ENCODE assay signal across 12 mouse cellular contexts in the genomic region with DNA sequence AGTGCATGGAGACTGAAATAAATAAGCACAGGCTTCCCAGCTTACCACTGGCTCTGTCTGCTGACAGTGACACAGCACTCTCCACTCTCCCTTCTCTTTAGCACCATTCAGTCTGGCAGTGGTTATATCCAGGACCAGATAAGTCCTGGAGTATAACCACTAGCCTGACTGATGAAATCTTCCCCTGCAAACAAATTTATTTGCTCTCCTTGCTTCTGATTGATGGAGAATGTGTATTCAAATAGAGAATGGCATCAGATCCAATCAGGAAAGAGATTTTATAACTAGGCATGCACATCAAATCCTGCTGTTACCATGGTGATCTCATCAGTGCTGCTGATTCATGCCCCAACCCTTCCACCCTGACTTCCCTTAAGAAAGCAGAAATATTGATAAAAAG.
DNase-seq lines count a peak whose midpoint lies in the region; ATAC-seq and TF ChIP-seq lines count a peak whose summit lies in the region.
"Had no signal": no experiment of that assay in that cellular context is flagged by ENCODE, and none has a peak within 500 bp of the region (broad histone marks: within the 10 kb centered on the region; RNA-seq: fewer than 3 reads in every experiment).

No protein-coding gene starts in this region.

- ATAC-seq in hindbrain, embryonic 12.5 days (ENCODE audit: low FRiP score) = 0 out of 2 replicates have a peak, but pooled peaks have one; percentile 48
- no peak for ATAC-seq in hindbrain, embryonic 16.5 days

- H3K36me3 ChIP-seq in hindbrain, embryonic 12.5 days = no peaks in the 10 kb centered on the region
- H3K36me3 ChIP-seq in hindbrain, embryonic 16.5 days (ENCODE audit: control insufficient read depth, insufficient read depth, low read length) = no peaks in the 10 kb centered on the region

- H3K9me3 ChIP-seq in hindbrain, embryonic 12.5 days (replicated peaks) = 0 out of 2 replicates have a peak, but pooled peaks cover 2% of the 10 kb centered on the region
- H3K9me3 ChIP-seq in hindbrain, embryonic 16.5 days (ENCODE audit: control insufficient read depth, low read length) = no peaks in the 10 kb centered on the region

- H3K27ac ChIP-seq in hindbrain, embryonic 12.5 days = no peak overlapping the region
- H3K27ac ChIP-seq in hindbrain, embryonic 16.5 days (ENCODE audit: low read depth, low read length) = no peak overlapping the region

- TF ChIP-seq POLR2A in brain, embryonic 14.5 days (IDR thresholded peaks at IDR 0.05; ENCODE audit: borderline replicate concordance, extremely low read depth, insufficient read depth, insufficient read length, poor library complexity, severe bottlenecking) = no peak

- no peak overlapping the region for H3K4me2 ChIP-seq in hindbrain, embryonic 12.5 days (replicated peaks)
- H3K4me2 ChIP-seq in hindbrain, embryonic 16.5 days (ENCODE audit: low read length) = no peak overlapping the region
- H3K4me2 ChIP-seq: lung, embryonic 14.5 days had no signal

- H3K27me3 ChIP-seq in hindbrain, embryonic 12.5 days = no peaks in the 10 kb centered on the region
- H3K27me3 ChIP-seq in hindbrain, embryonic 16.5 days (replicated peaks; ENCODE audit: control insufficient read depth, insufficient read depth, low read length) = no peaks in the 10 kb centered on the region

- no peak overlapping the region for H3K9ac ChIP-seq in hindbrain, embryonic 12.5 days
- no peak overlapping the region for H3K9ac ChIP-seq in hindbrain, embryonic 16.5 days (ENCODE audit: low read depth, low read length)
- H3K9ac ChIP-seq: lung, embryonic 14.5 days had no signal

- H3K4me1 ChIP-seq in hindbrain, embryonic 12.5 days = no peaks in the 10 kb centered on the region
- H3K4me1 ChIP-seq in hindbrain, embryonic 16.5 days (ENCODE audit: control insufficient read depth, insufficient read depth, low read depth, low read length) = no peaks in the 10 kb centered on the region

- DNase-seq in 3T3-L1 (ENCODE audit: low read depth, low spot score) = peak; percentile 68
- peak; percentile 62 for DNase-seq in brain, embryonic 14.5 days (ENCODE audit: low read depth)
- peak; percentile 59 for DNase-seq in layer of hippocampus, adult 9-11 months
- DNase-seq in adrenal gland, adult 18-20 months (ENCODE audit: low spot score in 2 of 2) = no peak
- DNase-seq in ovary, adult 18-20 months (ENCODE audit: low spot score) = no peak
- DNase-seq in kidney, adult 11 months = no peak
- DNase-seq: adrenal gland, postnatal 25 days; cerebellum, adult 2 months; kidney, postnatal 25 days; lung, embryonic 14.5 days had no signal

- no peak overlapping the region for H3K4me3 ChIP-seq in hindbrain, embryonic 12.5 days
- H3K4me3 ChIP-seq in hindbrain, embryonic 16.5 days (ENCODE audit: low read length) = no peak overlapping the region

- TF ChIP-seq CTCF in brain, embryonic 14.5 days (IDR thresholded peaks at IDR 0.05; ENCODE audit: borderline replicate concordance, extremely low read depth, insufficient read depth, insufficient read length) = no peak

Comparison
In these comparisons a context has a peak if more than half of its experiments do, and no peak if none do; other contexts are left out.
1. DNase-seq: peak in 3T3-L1 (single experiment), brain, embryonic 14.5 days (single experiment) and layer of hippocampus, adult 9-11 months (single experiment); none in adrenal gland, adult 18-20 months (0 of 2), ovary, adult 18-20 months (single experiment) and kidney, adult 11 months (single experiment).